Mouse (Mus musculus): ENCODE results near the gene Stat5a. TPM values are rescaled to one million over a fixed set of nuclear protein-coding genes. Genes with fewer than 3 reads are reported as not detected.

Gene Stat5a
- total RNA-seq, 2 experiments from 2014 or later = 19.8 to 24.1 TPM

- intact Hi-C loops (cut with DNase I) = loop anchor here (2.0 to 5.0 kb wide), 2 partner anchors 166 to 290 kb away; no protein-coding TSS in a partner anchor
- no peak for DNase-seq
These were observed 33.3 kb downstream of the Stat5a start for GRCm38 (mm10) chr11:100892435-100892834.

GRCm38 (mm10) chr11:100893482-100893881 lies 34.3 kb downstream of the Stat5a start:
- intact Hi-C loops (cut with DNase I) = loop anchor here (1.0 to 5.0 kb wide), 3 partner anchors 64 to 289 kb away; no protein-coding TSS in a partner anchor
- DNase-seq = peak; percentile 89 to 90

GRCm38 (mm10) chr11:100894146-100894918 lies 35.2 kb downstream of the Stat5a start:
- no peak for DNase-seq
- intact Hi-C loops (cut with DNase I) = loop anchor here (5.0 kb wide), 1 partner anchor 288 kb away; no protein-coding TSS in a partner anchor

GRCm38 (mm10) chr11:100896078-100896477 lies 36.9 kb downstream of the Stat5a start:
- DNase-seq = no peak
- intact Hi-C loops (cut with DNase I) = no loop called here

GRCm38 (mm10) chr11:100897294-100898231 lies 38.4 kb downstream of the Stat5a start:
- intact Hi-C loops (cut with DNase I) = no loop called here
- DNase-seq = no peak

DNA sequence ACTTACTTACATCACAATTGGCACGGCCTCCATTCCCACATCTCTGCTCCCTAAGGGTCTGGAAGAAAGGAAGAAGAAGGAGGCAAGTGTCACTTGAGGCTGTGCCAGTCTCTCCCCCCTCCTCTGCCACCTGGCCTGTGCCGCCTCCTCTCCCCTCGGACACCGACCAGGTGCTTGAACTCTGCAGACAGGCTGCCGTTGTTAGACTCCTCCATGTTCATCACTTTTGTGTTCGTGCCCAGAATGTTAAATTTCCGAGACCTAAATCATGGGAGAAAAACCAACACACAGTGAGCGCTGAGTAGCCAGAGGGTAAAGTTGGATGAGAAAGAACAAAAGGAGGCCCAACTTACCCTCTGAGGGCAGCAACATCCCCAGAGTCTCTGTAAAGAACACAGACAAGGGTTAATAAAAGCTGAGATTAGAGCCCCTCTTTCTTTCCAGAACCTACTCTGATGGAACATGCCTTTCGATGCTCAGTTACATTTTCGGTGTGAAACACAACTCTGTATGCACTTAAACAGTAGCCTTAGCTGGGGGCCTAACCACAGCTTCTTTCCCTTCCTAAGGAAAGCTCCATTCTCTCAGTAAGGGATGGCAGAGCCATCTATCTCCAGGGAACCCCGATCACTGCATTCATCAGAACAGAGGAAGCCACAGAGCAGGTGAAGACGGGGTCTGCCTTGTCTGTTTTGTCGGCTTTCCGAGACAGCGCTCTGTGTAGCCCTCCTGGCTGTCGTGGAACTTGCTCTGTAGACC lies 39.5 kb downstream of the Stat5a start:
- intact Hi-C loops (cut with DNase I) = no loop called here
- no peak for DNase-seq

DNA sequence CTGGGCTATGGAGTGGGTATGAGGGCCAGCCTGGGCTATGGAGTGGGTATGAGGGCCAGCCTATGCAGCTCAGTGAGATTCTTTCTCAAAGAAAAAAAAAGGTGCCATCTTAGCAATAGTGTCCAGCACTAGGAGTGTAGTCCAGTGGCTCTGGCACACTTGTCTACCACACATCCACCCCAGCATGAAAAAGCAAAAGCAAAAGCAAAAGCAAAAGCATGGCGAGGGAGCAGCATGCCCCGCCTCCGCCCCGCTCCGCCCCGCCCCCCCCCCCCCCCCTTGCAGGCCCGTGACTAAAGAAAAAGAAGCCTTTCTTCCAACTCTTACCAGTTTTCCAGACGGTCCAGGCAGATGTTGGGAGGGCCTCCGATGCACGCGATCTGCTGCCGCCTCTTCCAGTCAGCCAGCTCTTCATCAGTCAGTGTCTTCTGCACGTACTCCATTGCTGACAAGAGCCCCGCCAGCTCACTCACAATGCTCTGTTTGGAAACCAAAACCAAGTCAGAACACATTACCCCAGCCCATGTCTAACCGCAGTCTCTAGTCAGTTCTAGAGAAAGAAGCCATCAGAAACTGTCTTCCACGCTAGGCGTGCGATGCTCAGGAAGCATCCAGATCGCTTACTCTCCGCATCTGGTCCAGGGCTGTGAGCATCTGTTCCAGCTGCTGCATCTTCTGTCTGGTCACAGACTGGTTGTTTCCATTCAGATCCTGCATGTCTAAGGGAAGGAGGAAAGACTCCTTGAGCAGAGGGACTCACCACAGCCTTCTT lies 45.6 kb downstream of the Stat5a start:
- DNase-seq = no peak
- intact Hi-C loops (cut with DNase I) = no loop called here

GRCm38 (mm10) chr11:100905929-100906328 lies 46.8 kb downstream of the Stat5a start:
- DNase-seq = no peak
- intact Hi-C loops (cut with DNase I) = no loop called here

DNA sequence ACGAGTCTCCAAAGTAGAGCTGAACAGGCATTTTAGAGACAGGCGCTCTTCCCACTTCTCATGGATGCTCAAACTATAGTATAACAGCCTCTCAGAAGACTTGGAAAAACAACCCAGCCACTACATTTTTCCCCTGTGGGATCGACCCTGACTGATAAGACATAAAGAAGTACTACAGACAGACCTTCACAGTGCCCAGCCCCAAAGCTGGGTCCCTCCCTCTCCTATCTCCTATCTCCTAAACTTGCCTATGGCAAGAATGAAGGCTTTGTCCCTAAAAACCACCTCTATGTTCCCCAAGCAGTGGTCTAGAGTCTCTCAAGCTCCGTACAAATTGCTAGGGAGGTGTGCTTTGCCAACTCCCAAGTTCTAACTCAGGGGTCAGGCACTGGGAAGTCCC lies 47.7 kb downstream of the Stat5a start:
- intact Hi-C loops (cut with DNase I) = no loop called here
- no peak for DNase-seq

DNA sequence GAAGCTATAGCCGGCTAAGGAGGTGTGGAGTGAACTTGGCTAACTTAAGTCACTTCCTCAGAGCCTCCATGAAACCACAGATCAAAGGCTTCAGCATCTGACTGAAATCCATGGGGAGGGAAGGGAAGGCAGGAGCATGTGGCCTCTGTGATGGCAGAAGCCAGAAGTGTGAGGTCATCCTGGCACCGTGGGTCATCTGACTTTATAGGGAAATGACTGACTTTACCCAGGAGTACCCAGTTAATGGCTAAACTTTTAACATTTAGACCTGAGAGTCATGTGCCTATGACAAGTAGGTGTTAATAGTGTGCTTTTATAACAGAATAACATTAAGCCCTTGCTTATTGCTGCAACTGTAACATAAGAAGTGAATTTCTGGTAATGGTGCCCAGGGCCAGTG lies 49.0 kb downstream of the Stat5a start:
- no peak for DNase-seq
- intact Hi-C loops (cut with DNase I) = no loop called here

DNA sequence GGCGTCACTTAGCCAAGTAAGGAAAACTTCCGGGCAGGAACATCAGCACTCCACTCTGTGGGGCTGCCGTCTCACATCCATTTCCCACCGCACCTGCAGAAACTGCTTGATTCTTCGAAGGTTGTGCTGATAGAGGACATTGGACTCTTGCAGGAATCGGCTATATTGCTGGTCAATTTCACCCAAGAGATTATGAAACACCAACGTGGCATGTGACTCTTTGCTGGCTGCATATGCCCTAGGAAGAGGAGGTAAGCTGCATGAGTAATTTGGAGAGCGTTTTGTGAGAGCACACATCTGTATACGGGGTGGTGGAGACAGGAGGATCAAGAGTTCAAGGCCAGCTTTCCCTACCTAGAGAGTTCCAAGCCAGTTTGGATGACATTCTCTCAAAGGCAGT lies 49.4 kb downstream of the Stat5a start:
- no peak for DNase-seq

DNA sequence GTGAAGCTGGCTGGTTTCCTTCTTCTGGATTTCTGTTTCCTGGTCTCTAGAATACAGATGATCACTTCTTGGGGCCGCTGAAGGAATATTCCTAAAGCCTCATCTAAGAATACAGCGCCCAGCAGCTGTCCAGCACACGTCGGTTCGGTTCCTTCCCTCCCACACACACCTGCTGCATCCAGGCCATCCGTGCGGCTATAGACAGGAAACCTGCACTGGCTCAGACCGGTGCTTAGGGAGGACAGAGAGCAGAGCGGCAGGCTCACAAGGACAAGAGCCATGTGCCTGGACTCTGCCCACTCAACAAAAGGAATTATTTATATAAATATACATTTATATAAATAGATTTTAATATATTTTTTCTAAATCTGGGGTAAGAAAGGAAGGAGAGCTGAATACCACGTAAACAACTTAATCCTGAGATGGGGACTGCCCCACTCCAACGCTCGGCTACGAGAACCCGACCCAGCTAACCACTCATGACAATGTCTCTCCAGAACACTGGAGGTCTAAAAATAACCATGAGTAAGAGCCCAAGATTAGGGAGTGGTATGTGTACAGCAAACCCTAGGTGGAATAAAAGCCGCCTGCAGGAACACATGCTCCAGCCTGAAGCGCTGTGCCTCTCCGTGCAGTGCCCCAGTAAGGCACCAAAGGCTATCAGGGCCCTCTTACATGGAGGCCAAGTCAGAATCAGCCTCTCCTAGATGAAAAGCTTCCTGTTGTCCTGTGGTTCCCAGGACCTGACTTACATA lies 53.4 kb downstream of the Stat5a start:
- no peak for DNase-seq
- intact Hi-C loops (cut with DNase I) = no loop called here

More for the DNA sequence above, 49.4 kb downstream of the Stat5a start:
- intact Hi-C loops (cut with DNase I) = no loop called here

GRCm38 (mm10) chr11:100914415-100914814 lies 55.3 kb downstream of the Stat5a start:
- no peak for DNase-seq
- intact Hi-C loops (cut with DNase I) = no loop called here

DNA sequence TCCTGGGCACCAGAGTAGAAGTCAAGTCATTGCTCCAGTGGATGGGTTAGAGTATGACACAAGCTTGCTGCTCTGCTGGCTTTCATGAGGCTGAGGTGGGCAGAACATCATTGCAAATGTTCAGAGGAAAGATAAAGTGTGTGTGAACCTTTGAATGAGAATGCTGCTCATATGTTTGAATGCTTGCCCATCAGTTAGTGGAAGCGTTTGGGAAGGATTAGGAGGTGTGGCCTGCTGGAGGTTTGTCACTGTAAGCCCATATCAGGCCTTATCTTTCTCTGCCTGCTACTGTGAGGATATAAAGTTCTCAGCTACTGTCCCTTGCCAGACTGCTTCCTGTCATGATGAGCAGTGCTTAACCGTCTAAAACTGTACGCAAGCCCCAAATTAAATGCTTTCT lies 55.9 kb downstream of the Stat5a start:
- intact Hi-C loops (cut with DNase I) = no loop called here
- DNase-seq = no peak

- DNase-seq = no peak
- intact Hi-C loops (cut with DNase I) = loop anchor here (2.0 kb wide), 1 partner anchor 14 kb away; no protein-coding TSS in a partner anchor
These were observed 57.4 kb downstream of the Stat5a start for GRCm38 (mm10) chr11:100916432-100916971.

DNA sequence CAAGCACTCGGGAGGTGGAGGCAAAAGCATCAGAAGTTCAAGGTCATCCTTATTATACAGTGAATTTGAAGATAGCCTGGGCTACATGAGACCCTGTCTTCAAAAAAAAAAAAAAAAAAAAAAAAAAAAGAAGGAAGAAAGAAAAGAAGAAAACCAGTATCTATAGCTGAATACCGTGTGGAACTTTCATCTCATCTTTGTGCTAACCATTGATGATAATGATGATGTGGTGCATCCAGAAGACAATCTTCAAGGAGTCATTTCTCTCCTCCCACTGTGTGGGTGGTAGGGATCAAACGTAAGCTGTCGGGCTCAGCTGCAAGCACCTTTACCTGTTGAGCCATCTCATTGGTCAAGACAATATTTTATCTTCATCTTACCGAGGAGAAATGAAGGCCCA lies 58.9 kb downstream of the Stat5a start:
- intact Hi-C loops (cut with DNase I) = no loop called here
- no peak for DNase-seq

DNA sequence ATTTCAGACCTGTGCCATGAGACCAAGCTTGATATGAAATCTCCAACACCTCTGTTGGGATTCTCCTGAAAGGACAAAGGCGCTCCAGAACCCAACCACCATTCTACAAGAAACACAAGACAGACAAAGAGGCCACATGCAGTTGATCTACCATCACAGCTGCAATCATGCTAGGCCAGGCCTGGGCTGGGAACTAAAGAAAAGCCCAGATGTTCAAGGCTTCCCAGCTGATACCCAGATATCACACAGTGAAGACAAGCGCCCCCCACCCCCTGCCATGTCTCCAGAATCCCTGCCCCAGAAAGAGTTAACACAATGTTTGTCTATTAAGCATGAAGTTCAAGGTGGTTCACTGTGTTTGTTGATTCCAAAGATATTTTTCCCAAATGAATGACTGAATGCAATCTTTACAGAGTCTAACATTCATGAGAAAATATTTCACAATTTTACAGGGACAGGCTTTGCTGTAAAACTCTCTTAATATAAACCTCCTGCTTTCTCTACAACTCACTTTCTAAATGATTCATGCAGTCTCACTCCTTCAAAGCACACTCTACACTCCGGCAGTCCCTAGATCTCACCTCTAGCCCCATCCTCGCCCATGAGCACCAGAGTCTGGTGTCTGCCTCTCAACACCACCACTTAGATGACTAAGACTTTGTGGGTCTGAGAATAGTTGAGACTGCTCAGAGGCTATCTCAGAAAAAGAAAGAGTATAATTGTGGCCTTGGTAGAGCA lies 61.9 kb downstream of the Stat5a start:
- DNase-seq = no peak
- intact Hi-C loops (cut with DNase I) = no loop called here

- intact Hi-C loops (cut with DNase I) = no loop called here
- no peak for DNase-seq
These were observed 65.3 kb downstream of the Stat5a start for GRCm38 (mm10) chr11:100924386-100924919.
